Mouse (Mus musculus): ENCODE data around the gene Babam2.

GRCm38 (mm10) chr5:31693191-31693590 lies 4.3 kb upstream of the Babam2 start:
- TF ChIP-seq CTCF (IDR thresholded peaks at IDR 0.05; ENCODE audit: low read depth) (no peak), EP300 (IDR thresholded peaks at IDR 0.05; ENCODE audit: low read depth) (no peak)

Data from liver, postnatal 0 days (tissue).